Mouse (Mus musculus): Measurements from ENCODE around the gene Ap2a1. TPM values are rescaled to one million over a fixed set of nuclear protein-coding genes. Genes with fewer than 3 reads are reported as not detected.

The Ap2a1 gene
- polyA plus RNA-seq, 1 experiment from 2014 or later = 54.0 TPM

GRCm38 (mm10) chr7:44852259-44853027 is 76.9 kb downstream of the Ap2a1 start:
- Histone ChIP-seq H3K4me2 (ENCODE audit: low read length) (no peak overlapping the region), H3K9ac (ENCODE audit: low read length) (no peak overlapping the region), H3K9me3 (ENCODE audit: control insufficient read depth, low read length) (no peaks in the 10 kb centered on the region), H3K36me3 (ENCODE audit: control insufficient read depth, insufficient read depth, low read length) (peaks cover 23% of the 10 kb centered on the region), H3K27ac (replicated peaks in 1 of 2; ENCODE audit: control insufficient read depth in 1 of 2, insufficient read depth in 1 of 2, low read depth in 2 of 2, low read length in 2 of 2) (no peak overlapping the region), H3K4me3 (ENCODE audit: control insufficient read depth in 1 of 2, insufficient read depth in 1 of 2, low read depth in 1 of 2, low read length in 2 of 2) (no peak overlapping the region), H3K27me3 (ENCODE audit: control insufficient read depth, insufficient read depth, low read length) (no peaks in the 10 kb centered on the region), H3K4me1 (ENCODE audit: control insufficient read depth in 2 of 2, insufficient read depth in 2 of 2, low read length in 2 of 2) (peaks cover 28 to 45% of the 10 kb centered on the region in 2 experiments)
- no peak for ATAC-seq (ENCODE audit: insufficient number of reproducible peaks, insufficient read depth, low FRiP score, low read depth)
- WGBS = 90% methylated on average over 36 of the region's 36 CpGs

- H3K4me1 ChIP-seq (ENCODE audit: control insufficient read depth in 2 of 2, insufficient read depth in 2 of 2, low read length in 2 of 2) = peaks cover 28 to 46% of the 10 kb centered on the region in 2 experiments
- no peak for ATAC-seq (ENCODE audit: insufficient number of reproducible peaks, insufficient read depth, low FRiP score, low read depth)
- no peak overlapping the region for H3K9ac ChIP-seq (ENCODE audit: low read length)
- no peaks in the 10 kb centered on the region for H3K27me3 ChIP-seq (ENCODE audit: control insufficient read depth, insufficient read depth, low read length)
- H3K4me3 ChIP-seq (ENCODE audit: control insufficient read depth in 1 of 2, insufficient read depth in 1 of 2, low read depth in 1 of 2, low read length in 2 of 2) = no peak overlapping the region
- no peak overlapping the region for H3K4me2 ChIP-seq (ENCODE audit: low read length)
- no peak overlapping the region for H3K27ac ChIP-seq (replicated peaks in 1 of 2; ENCODE audit: control insufficient read depth in 1 of 2, insufficient read depth in 1 of 2, low read depth in 2 of 2, low read length in 2 of 2)
- no peaks in the 10 kb centered on the region for H3K9me3 ChIP-seq (ENCODE audit: control insufficient read depth, low read length)
- 93% methylated on average over 12 of the region's 12 CpGs for WGBS
- H3K36me3 ChIP-seq (ENCODE audit: control insufficient read depth, insufficient read depth, low read length) = peaks cover 28% of the 10 kb centered on the region
These were observed 77.6 kb downstream of the Ap2a1 start for GRCm38 (mm10) chr7:44851625-44852234.

- Histone ChIP-seq H3K4me1 (ENCODE audit: control insufficient read depth in 2 of 2, insufficient read depth in 2 of 2, low read length in 2 of 2) (peaks cover 26 to 41% of the 10 kb centered on the region in 2 experiments), H3K4me3 (ENCODE audit: control insufficient read depth in 1 of 2, insufficient read depth in 1 of 2, low read depth in 1 of 2, low read length in 2 of 2) (peak overlapping the region; percentile 70 to 76), H3K27me3 (ENCODE audit: control insufficient read depth, insufficient read depth, low read length) (no peaks in the 10 kb centered on the region), H3K36me3 (ENCODE audit: control insufficient read depth, insufficient read depth, low read length) (peaks cover 35% of the 10 kb centered on the region), H3K9me3 (ENCODE audit: control insufficient read depth, low read length) (no peaks in the 10 kb centered on the region), H3K27ac (replicated peaks in 1 of 2; ENCODE audit: control insufficient read depth in 1 of 2, insufficient read depth in 1 of 2, low read depth in 2 of 2, low read length in 2 of 2) (peak overlapping the region; percentile 60 to 98; a peak in 3 of 4 replicates), H3K4me2 (ENCODE audit: low read length) (peak overlapping the region; percentile 86), H3K9ac (ENCODE audit: low read length) (peak overlapping the region; percentile 91)
- no peak for ATAC-seq (ENCODE audit: insufficient number of reproducible peaks, insufficient read depth, low FRiP score, low read depth)
- WGBS = 71% methylated on average over 8 of the region's 8 CpGs
These were observed 78.3 kb downstream of the Ap2a1 start for GRCm38 (mm10) chr7:44850789-44851624.

Other genes with a start within 250 kb of the Ap2a1 start
- not detected in 2 replicates for gene Izumo2, start 220.8 kb downstream of the Ap2a1 start, polyA plus RNA-seq (2014; fragmentation: Nextera tagmentation; extraction: Ambion mirVana)
- 30.9 and 36.1 TPM in 2 replicates for gene Vrk3, start 181.1 kb downstream of the Ap2a1 start, polyA plus RNA-seq (2014; fragmentation: Nextera tagmentation; extraction: Ambion mirVana)
- 0.51 and 0.61 TPM in 2 replicates for gene Zfp473, start 178.4 kb downstream of the Ap2a1 start, polyA plus RNA-seq (2014; fragmentation: Nextera tagmentation; extraction: Ambion mirVana)
- 41.5 and 41.7 TPM in 2 replicates for gene Nup62, start 113.4 kb downstream of the Ap2a1 start, polyA plus RNA-seq (2014; fragmentation: Nextera tagmentation; extraction: Ambion mirVana)
- 0.77 and 0.91 TPM in 2 replicates for gene Il4i1, start 113.1 kb downstream of the Ap2a1 start, polyA plus RNA-seq (2014; fragmentation: Nextera tagmentation; extraction: Ambion mirVana)
- 1.8 and 1.9 TPM in 2 replicates for gene Atf5, start 112.8 kb downstream of the Ap2a1 start, polyA plus RNA-seq (2014; fragmentation: Nextera tagmentation; extraction: Ambion mirVana)
- 33.4 and 61.6 TPM in 2 replicates for gene Akt1s1, start 80.5 kb downstream of the Ap2a1 start, polyA plus RNA-seq (2014; fragmentation: Nextera tagmentation; extraction: Ambion mirVana)
- 44.5 and 53.5 TPM in 2 replicates for gene Tbc1d17, start 80.4 kb downstream of the Ap2a1 start, polyA plus RNA-seq (2014; fragmentation: Nextera tagmentation; extraction: Ambion mirVana)
- gene Pnkp, start 72.4 kb downstream of the Ap2a1 start, polyA plus RNA-seq (2014; fragmentation: Nextera tagmentation; extraction: Ambion mirVana) = 19.4 and 22.7 TPM in 2 replicates
- gene Ptov1, start 59.7 kb downstream of the Ap2a1 start, polyA plus RNA-seq (2014; fragmentation: Nextera tagmentation; extraction: Ambion mirVana) = 279 and 310 TPM in 2 replicates
- gene Med25, start 36.8 kb downstream of the Ap2a1 start, polyA plus RNA-seq (2014; fragmentation: Nextera tagmentation; extraction: Ambion mirVana) = 52.6 and 59.5 TPM in 2 replicates
- 11.9 and 14.5 TPM in 2 replicates for gene Fuz, start 33.4 kb downstream of the Ap2a1 start, polyA plus RNA-seq (2014; fragmentation: Nextera tagmentation; extraction: Ambion mirVana)
- not detected in 2 replicates for gene Tsks, start 13.7 kb upstream of the Ap2a1 start, polyA plus RNA-seq (2014; fragmentation: Nextera tagmentation; extraction: Ambion mirVana)
- gene Cpt1c, start 45.4 kb upstream of the Ap2a1 start, polyA plus RNA-seq (2014; fragmentation: Nextera tagmentation; extraction: Ambion mirVana) = 8.0 and 11.1 TPM in 2 replicates
- 134 and 145 TPM in 2 replicates for gene Prmt1, start 57.1 kb upstream of the Ap2a1 start, polyA plus RNA-seq (2014; fragmentation: Nextera tagmentation; extraction: Ambion mirVana)
- gene Irf3, start 68.2 kb upstream of the Ap2a1 start, polyA plus RNA-seq (2014; fragmentation: Nextera tagmentation; extraction: Ambion mirVana) = 57.6 and 60.9 TPM in 2 replicates
- gene Bcl2l12, start 69.2 kb upstream of the Ap2a1 start, polyA plus RNA-seq (2014; fragmentation: Nextera tagmentation; extraction: Ambion mirVana) = 34.7 and 35.4 TPM in 2 replicates
- gene Scaf1, start 86.9 kb upstream of the Ap2a1 start, polyA plus RNA-seq (2014; fragmentation: Nextera tagmentation; extraction: Ambion mirVana) = 36.2 and 36.8 TPM in 2 replicates
- 98.6 and 108 TPM in 2 replicates for gene Rras, start 88.5 kb upstream of the Ap2a1 start, polyA plus RNA-seq (2014; fragmentation: Nextera tagmentation; extraction: Ambion mirVana)
- 6.7 and 8.7 TPM in 2 replicates for gene Prr12, start 123.4 kb upstream of the Ap2a1 start, polyA plus RNA-seq (2014; fragmentation: Nextera tagmentation; extraction: Ambion mirVana)
- gene Nosip, start 132.9 kb upstream of the Ap2a1 start, polyA plus RNA-seq (2014; fragmentation: Nextera tagmentation; extraction: Ambion mirVana) = 48.5 and 53.8 TPM in 2 replicates
- gene Prrg2, start 133.2 kb upstream of the Ap2a1 start, polyA plus RNA-seq (2014; fragmentation: Nextera tagmentation; extraction: Ambion mirVana) = 13.4 and 14.5 TPM in 2 replicates
- gene Rcn3, start 162.7 kb upstream of the Ap2a1 start, polyA plus RNA-seq (2014; fragmentation: Nextera tagmentation; extraction: Ambion mirVana) = 218 and 262 TPM in 2 replicates
- gene Fcgrt, start 174.4 kb upstream of the Ap2a1 start, polyA plus RNA-seq (2014; fragmentation: Nextera tagmentation; extraction: Ambion mirVana) = 50.5 and 53.8 TPM in 2 replicates
- 1,053 and 1,103 TPM in 2 replicates for gene Rps11, start 194.9 kb upstream of the Ap2a1 start, polyA plus RNA-seq (2014; fragmentation: Nextera tagmentation; extraction: Ambion mirVana)
- 878 and 918 TPM in 2 replicates for gene Rpl13a, start 199.3 kb upstream of the Ap2a1 start, polyA plus RNA-seq (2014; fragmentation: Nextera tagmentation; extraction: Ambion mirVana)
- 0.34 and 0.58 TPM in 2 replicates for gene Gm45713, start 206.7 kb upstream of the Ap2a1 start, polyA plus RNA-seq (2014; fragmentation: Nextera tagmentation; extraction: Ambion mirVana)
- gene Flt3l, start 206.9 kb upstream of the Ap2a1 start, polyA plus RNA-seq (2014; fragmentation: Nextera tagmentation; extraction: Ambion mirVana) = 1.3 and 1.4 TPM in 2 replicates
- gene Pih1d1, start 224.8 kb upstream of the Ap2a1 start, polyA plus RNA-seq (2014; fragmentation: Nextera tagmentation; extraction: Ambion mirVana) = 86.3 and 94.5 TPM in 2 replicates
- 27.8 and 31.2 TPM in 2 replicates for gene Aldh16a1, start 225.1 kb upstream of the Ap2a1 start, polyA plus RNA-seq (2014; fragmentation: Nextera tagmentation; extraction: Ambion mirVana)
- gene Slc17a7, start 234.5 kb upstream of the Ap2a1 start, polyA plus RNA-seq (2014; fragmentation: Nextera tagmentation; extraction: Ambion mirVana) = 5.3 and 7.8 TPM in 2 replicates